Mouse (Mus musculus) adrenal gland, postnatal 0 days (tissue): ENCODE results near the gene Angel1. TPM values are rescaled to one million over a fixed set of nuclear protein-coding genes. Genes with fewer than 3 reads are reported as not detected.

Source experiments
- polyA plus RNA-seq: library from polyadenylated mRNA; unstranded; fragments of >200 nt; fragmentation: Nextera tagmentation; extraction: Ambion mirVana; gene quantifications from 2 replicates; pipeline ENCODE4 v1.2.1, GENCODE M21; 2015

Gene Angel1
- 3.6 and 4.7 TPM in 2 replicates for polyA plus RNA-seq

GRCm38 (mm10) chr12:86726120-86726640 lies at the start of gene Angel1:
Angel1 (minus strand) TSS chr12:86726460.

GRCm38 (mm10) chr12:86734319-86734810 lies 8.1 kb upstream of the Angel1 start, which contains the start of gene Lrrc74a:
Lrrc74a (plus strand) TSS chr12:86734369.

GRCm38 (mm10) chr12:86678591-86679545 lies 47.4 kb downstream of the Angel1 start, which contains the start of gene Vash1:
Vash1 (plus strand) TSS chr12:86678700.

Other genes with a start within 250 kb of the Angel1 start
- gene Vash1, start 47.8 kb downstream of the Angel1 start, polyA plus RNA-seq: 6.9 and 10.8 TPM in 2 replicates
- gene Lrrc74a, start 7.9 kb upstream of the Angel1 start, polyA plus RNA-seq: not detected in 2 replicates
- gene Irf2bpl, start 158.3 kb upstream of the Angel1 start, polyA plus RNA-seq: 32.9 and 40.4 TPM in 2 replicates
- 6.7 and 8.6 TPM in 2 replicates for gene Cipc, start 220.6 kb upstream of the Angel1 start, polyA plus RNA-seq